Mouse (Mus musculus) limb, embryonic 11.5 days (tissue): ENCODE data around the gene Usp49. TPM values are rescaled to one million over a fixed set of nuclear protein-coding genes. Genes with fewer than 3 reads are reported as not detected.
"Not testable (repeated sequence)": the region's sequence is repeated elsewhere in the genome, so short reads cannot be mapped to it uniquely, and the experiment has no call there.

Source experiments
- ATAC-seq: fragments of 200-750 bp; cut with Nextera tagmentation; 2 replicates; pipeline ENCODE4 v1.8.0; 2017; ENCODE audit warnings: low read depth; ENCODE audit not compliant: insufficient number of reproducible peaks, low FRiP score, low TSS enrichment
- DNase-seq: peaks from one replicate; pipeline ENCODE4 v3.0.0-alpha.2; 2015; ENCODE audit warnings: low spot score
- H3K27ac ChIP-seq: fragments of 300-500 bp; sonication (generic); replicated peaks from 2 replicates; pipeline ENCODE4 v1.5.1; 2014; ENCODE audit warnings: low read depth, mild to moderate bottlenecking, low read length
- H3K27me3 ChIP-seq: fragments of 300-500 bp; sonication (generic); 2 replicates; pipeline ENCODE4 v1.6.1; 2014; ENCODE audit warnings: mild to moderate bottlenecking, low read length, mixed read lengths; ENCODE audit not compliant: control insufficient read depth, insufficient read depth
- H3K36me3 ChIP-seq: fragments of 300-500 bp; sonication (generic); 2 replicates; pipeline ENCODE4 v1.6.1; 2014; ENCODE audit warnings: mild to moderate bottlenecking, low read length, moderate library complexity, mixed read lengths; ENCODE audit not compliant: control insufficient read depth, insufficient read depth
- H3K4me1 ChIP-seq: fragments of 300-500 bp; sonication (generic); 2 replicates; pipeline ENCODE4 v1.6.1; 2014; ENCODE audit warnings: low read length, mixed read lengths; ENCODE audit not compliant: control insufficient read depth, insufficient read depth
- H3K4me2 ChIP-seq: fragments of 300-500 bp; sonication (generic); 2 replicates; pipeline ENCODE4 v1.6.1; 2014; ENCODE audit warnings: low read depth, mild to moderate bottlenecking, moderate library complexity; ENCODE audit not compliant: severe bottlenecking
- H3K4me3 ChIP-seq: fragments of 300-500 bp; sonication (generic); 2 replicates; pipeline ENCODE4 v1.5.1; 2014; ENCODE audit warnings: low read depth, low read length
- H3K9ac ChIP-seq: fragments of 300-500 bp; sonication (generic); 2 replicates; pipeline ENCODE4 v1.6.1; 2014; ENCODE audit warnings: mild to moderate bottlenecking, low read length
- H3K9me3 ChIP-seq: fragments of 300-500 bp; sonication (generic); 2 replicates; pipeline ENCODE4 v1.6.1; 2016; ENCODE audit warnings: low read length; ENCODE audit not compliant: control insufficient read depth
- WGBS: fragments of 180-500 bp; shearing (Covaris S2); extraction: QIAGEN DNeasy Blood & Tissue Kit; methylation state at CpG from one replicate; pipeline ENCODE4 v1.1.7; 2014; 5-methylcytosine and 5-hydroxymethylcytosine counted together
- polyA plus RNA-seq: library from polyadenylated mRNA; unstranded; fragments of >200 nt; fragmentation: Nextera tagmentation; extraction: Ambion mirVana; gene quantifications from 2 replicates; pipeline ENCODE4 v1.2.1, GENCODE M21; 2014

Usp49 gene
- polyA plus RNA-seq, 1 experiment from 2014 or later: 6.7 TPM

GRCm38 (mm10) chr17:47648966-47649365 is 18.5 kb downstream of the Usp49 start:
- no peak overlapping the region for H3K27ac ChIP-seq
- no peaks in the 10 kb centered on the region for H3K4me1 ChIP-seq
- no peaks in the 10 kb centered on the region for H3K36me3 ChIP-seq
- H3K4me2 ChIP-seq: no peak overlapping the region
- no peak overlapping the region for H3K9ac ChIP-seq
- ATAC-seq: no peak
- WGBS: 77% methylated on average over 4 of the region's 4 CpGs
- H3K4me3 ChIP-seq: no peak overlapping the region
- DNase-seq: no peak
- H3K27me3 ChIP-seq: no peaks in the 10 kb centered on the region
- no peaks in the 10 kb centered on the region for H3K9me3 ChIP-seq

DNA sequence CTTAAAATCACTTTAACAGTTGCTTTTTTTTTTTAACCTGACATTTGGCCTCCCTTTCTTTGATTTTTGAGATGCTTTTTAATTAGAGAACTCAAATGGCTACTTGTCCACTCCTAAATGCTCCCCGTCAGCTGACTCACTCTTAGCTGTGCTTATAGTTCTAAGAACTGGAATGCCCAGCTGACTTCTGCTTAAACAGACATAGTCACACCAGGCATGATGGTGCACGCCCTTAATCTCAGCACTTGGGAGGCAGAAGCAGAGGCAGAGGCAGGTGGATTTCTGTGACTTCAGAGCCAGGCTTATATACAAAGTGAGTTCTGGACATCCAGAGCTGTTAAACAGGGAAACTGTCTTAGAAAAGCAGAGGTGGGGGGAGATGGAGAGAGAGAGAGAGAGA is 21.5 kb downstream of the Usp49 start:
- Histone ChIP-seq H3K9ac (no peak overlapping the region), H3K4me1 (no peaks in the 10 kb centered on the region), H3K27me3 (no peaks in the 10 kb centered on the region), H3K4me2 (no peak overlapping the region), H3K4me3 (no peak overlapping the region), H3K27ac (no peak overlapping the region), H3K9me3 (no peaks in the 10 kb centered on the region), H3K36me3 (no peaks in the 10 kb centered on the region)
- 90% methylated on average over 2 of the region's 2 CpGs for WGBS
- no peak for DNase-seq
- ATAC-seq: no peak

GRCm38 (mm10) chr17:47654346-47654745 is 23.9 kb downstream of the Usp49 start:
- WGBS: 93% methylated on average over 8 of the region's 8 CpGs
- not testable (repeated sequence) for ATAC-seq

GRCm38 (mm10) chr17:47655697-47656096 is 25.2 kb downstream of the Usp49 start:
- DNase-seq (no peak), ATAC-seq (no peak)
- Histone ChIP-seq H3K36me3 (no peaks in the 10 kb centered on the region), H3K27me3 (no peaks in the 10 kb centered on the region), H3K4me2 (no peak overlapping the region), H3K4me3 (no peak overlapping the region), H3K4me1 (no peaks in the 10 kb centered on the region), H3K27ac (no peak overlapping the region), H3K9ac (no peak overlapping the region), H3K9me3 (no peaks in the 10 kb centered on the region)
- 84% methylated on average over 5 of the region's 5 CpGs for WGBS

More at GRCm38 (mm10) chr17:47654346-47654745, 23.9 kb downstream of the Usp49 start:
- H3K36me3 ChIP-seq, H3K9ac ChIP-seq, H3K4me3 ChIP-seq, H3K27me3 ChIP-seq, H3K27ac ChIP-seq, H3K4me2 ChIP-seq, H3K9me3 ChIP-seq, DNase-seq, H3K4me1 ChIP-seq: not testable (repeated sequence)

- no peaks in the 10 kb centered on the region for H3K9me3 ChIP-seq
- 84% methylated on average over 4 of the region's 4 CpGs for WGBS
- no peak for ATAC-seq
- DNase-seq: no peak
- no peak overlapping the region for H3K4me3 ChIP-seq
- H3K27ac ChIP-seq: no peak overlapping the region
- no peak overlapping the region for H3K4me2 ChIP-seq
- no peak overlapping the region for H3K9ac ChIP-seq
- no peaks in the 10 kb centered on the region for H3K27me3 ChIP-seq
- no peaks in the 10 kb centered on the region for H3K36me3 ChIP-seq
- no peaks in the 10 kb centered on the region for H3K4me1 ChIP-seq
Measured at GRCm38 (mm10) chr17:47657901-47658300, 27.4 kb downstream of the Usp49 start.

GRCm38 (mm10) chr17:47658741-47659243 is 28.3 kb downstream of the Usp49 start:
- DNase-seq (no peak), ATAC-seq (no peak)
- WGBS: 84% methylated on average over 3 of the region's 3 CpGs

DNA sequence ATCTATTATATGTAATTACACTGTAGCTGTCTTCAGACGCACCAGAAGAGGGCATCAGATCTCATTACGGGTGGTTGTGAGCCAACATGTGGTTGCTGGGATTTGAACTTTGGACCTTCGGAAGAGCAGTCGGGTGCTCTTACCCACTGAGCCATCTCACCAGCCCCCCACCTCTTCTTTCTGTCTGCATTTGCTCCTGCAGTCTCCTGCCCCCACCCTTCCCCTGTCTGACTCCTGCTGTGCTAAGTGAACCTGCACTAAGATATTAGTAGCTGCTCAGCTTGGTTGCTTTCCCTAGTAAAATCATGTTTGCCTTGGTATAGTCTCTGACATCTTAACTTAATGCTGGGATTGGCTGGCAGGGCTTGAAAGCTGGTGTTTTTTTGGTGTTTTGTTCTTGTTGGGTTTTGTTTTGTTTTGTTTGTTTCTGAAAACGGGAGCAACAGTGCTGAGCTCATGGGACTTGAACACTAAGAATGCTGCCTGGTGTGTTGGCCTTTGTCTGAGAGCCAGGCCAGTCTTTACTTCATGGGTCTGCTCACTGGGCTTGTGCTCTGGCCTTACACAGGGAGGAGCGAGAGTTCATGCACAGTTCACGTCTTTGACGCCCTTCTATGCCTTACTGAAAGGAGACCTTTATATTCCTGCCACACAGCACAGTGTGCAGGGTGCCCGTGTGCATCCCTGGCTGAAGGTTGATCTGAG is 32.7 kb downstream of the Usp49 start:
- ATAC-seq: no peak

More at GRCm38 (mm10) chr17:47658741-47659243, 28.3 kb downstream of the Usp49 start:
- Histone ChIP-seq H3K27me3 (no peaks in the 10 kb centered on the region), H3K27ac (no peak overlapping the region), H3K4me2 (no peak overlapping the region), H3K9me3 (no peaks in the 10 kb centered on the region), H3K4me3 (no peak overlapping the region), H3K4me1 (no peaks in the 10 kb centered on the region), H3K9ac (no peak overlapping the region), H3K36me3 (no peaks in the 10 kb centered on the region)

DNA sequence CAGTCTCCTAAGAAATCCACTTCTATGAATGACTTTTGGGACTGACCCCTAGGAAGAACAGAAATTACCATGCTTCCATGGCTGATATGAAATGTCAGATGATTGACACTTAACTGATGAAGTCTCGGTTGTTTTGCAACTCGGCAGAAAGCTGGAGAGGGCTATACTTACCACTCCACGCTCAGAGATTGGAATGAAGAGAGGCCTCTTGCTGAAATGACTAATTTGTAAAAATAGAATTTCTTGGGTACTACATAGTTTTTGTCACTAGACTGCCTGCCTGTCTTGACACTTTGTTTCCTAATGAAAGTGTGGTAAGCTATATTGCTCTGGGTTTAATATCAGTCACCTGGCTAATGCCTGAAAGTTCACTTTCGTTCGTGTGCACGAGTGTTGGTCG is 34.0 kb downstream of the Usp49 start:
- WGBS: 91% methylated on average over 7 of the region's 7 CpGs

More for the DNA sequence above, 32.7 kb downstream of the Usp49 start:
- Histone ChIP-seq H3K4me2 (no peak overlapping the region), H3K27me3 (no peaks in the 10 kb centered on the region), H3K9me3 (no peaks in the 10 kb centered on the region), H3K4me1 (no peaks in the 10 kb centered on the region), H3K36me3 (no peaks in the 10 kb centered on the region), H3K9ac (no peak overlapping the region), H3K4me3 (no peak overlapping the region), H3K27ac (no peak overlapping the region)
- WGBS: 72% methylated on average over 9 of the region's 9 CpGs
- DNase-seq: no peak

More for the DNA sequence above, 34.0 kb downstream of the Usp49 start:
- H3K4me3 ChIP-seq: no peak overlapping the region
- no peak overlapping the region for H3K4me2 ChIP-seq
- DNase-seq (no peak), ATAC-seq (no peak)
- no peak overlapping the region for H3K27ac ChIP-seq
- no peaks in the 10 kb centered on the region for H3K36me3 ChIP-seq
- H3K4me1 ChIP-seq: no peaks in the 10 kb centered on the region
- H3K9ac ChIP-seq: no peak overlapping the region
- no peaks in the 10 kb centered on the region for H3K27me3 ChIP-seq
- H3K9me3 ChIP-seq: no peaks in the 10 kb centered on the region
